Mouse (Mus musculus): ENCODE data around the gene Pdss2.

Gene Pdss2

GRCm38 (mm10) chr10:43487441-43488010 is 266.2 kb downstream of the Pdss2 start:
- DNase-seq, result no peak

- no peak for DNase-seq
Measured at GRCm38 (mm10) chr10:43488258-43488657, 267.0 kb downstream of the Pdss2 start.

GRCm38 (mm10) chr10:43489139-43489538 is 267.9 kb downstream of the Pdss2 start:
- DNase-seq, result no peak

- no peak for DNase-seq
Measured at GRCm38 (mm10) chr10:43489550-43489949, 268.3 kb downstream of the Pdss2 start.

- no peak for DNase-seq
Measured at GRCm38 (mm10) chr10:43490034-43490433, 268.7 kb downstream of the Pdss2 start.

GRCm38 (mm10) chr10:43490846-43491245 is 269.6 kb downstream of the Pdss2 start:
- no peak for DNase-seq

GRCm38 (mm10) chr10:43502599-43502998 is 281.3 kb downstream of the Pdss2 start:
- DNase-seq, result no peak

GRCm38 (mm10) chr10:43504291-43504690 is 283.0 kb downstream of the Pdss2 start:
- no peak for DNase-seq

- DNase-seq, result no peak
Measured at GRCm38 (mm10) chr10:43507051-43507450, 285.8 kb downstream of the Pdss2 start.

- DNase-seq, result no peak
Measured at GRCm38 (mm10) chr10:43509228-43509627, 287.9 kb downstream of the Pdss2 start.

- no peak for DNase-seq
Measured at GRCm38 (mm10) chr10:43512976-43513375, 291.7 kb downstream of the Pdss2 start.

Data from right cerebral cortex, adult 18-20 months (tissue).